Mouse (Mus musculus) E14TG2a.4 (cell line): Measurements from ENCODE around the gene Pde7b.

ENCODE experiments used
- CTCF ChIP-seq: conservative IDR thresholded peaks from 2 replicates; pipeline ENCODE4 v1.5.1; 2014; ENCODE audit warnings: low read length
- NANOG ChIP-seq: IDR thresholded peaks from 2 replicates; pipeline ENCODE4 v1.6.1; 2014; ENCODE audit warnings: borderline replicate concordance, low read length, mixed read lengths

DNA sequence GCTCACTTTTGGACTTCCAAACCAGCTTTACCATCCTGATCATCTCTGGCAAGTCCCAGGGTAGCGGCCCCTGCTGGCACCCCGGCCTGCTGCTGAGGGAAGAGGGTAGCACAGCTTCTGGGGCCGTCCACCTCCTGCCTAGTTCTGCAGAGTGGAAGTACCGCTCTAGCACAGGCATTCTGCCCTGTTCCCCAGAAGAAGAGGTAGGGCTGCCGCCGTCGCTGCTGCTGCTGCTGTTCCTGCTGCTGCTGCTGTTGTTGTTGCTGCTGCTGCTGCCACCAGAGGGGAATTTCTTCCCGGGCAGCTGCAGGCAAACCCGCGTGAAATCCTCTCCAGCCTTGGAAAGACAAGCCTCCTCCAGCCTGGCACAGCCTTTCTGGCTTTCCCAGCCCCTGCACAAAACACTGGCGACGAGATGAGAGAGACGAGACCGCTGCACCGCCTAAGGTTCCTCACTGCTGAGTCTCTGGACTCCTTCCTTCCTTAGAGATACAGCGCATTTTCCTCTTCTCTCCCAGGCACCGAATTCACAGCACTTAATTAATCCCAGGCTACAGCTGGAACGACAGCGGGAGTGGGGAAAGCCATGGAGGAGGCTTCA, 176.8 kb downstream of the Pde7b start:
- no peak for TF ChIP-seq CTCF
- no peak for TF ChIP-seq NANOG
